Mouse (Mus musculus) kidney, adult 11 months (tissue): ENCODE data around the gene Hdac4.
A peak's percentile ranks its signal among the peaks of the same experiment; 100 is the strongest.

ENCODE experiments used
- DNase-seq: peaks from one replicate; pipeline ENCODE4 v3.0.0; 2022

The Hdac4 gene

GRCm38 (mm10) chr1:91959891-91960290 lies 235.6 kb downstream of the Hdac4 start:
- DNase-seq: no peak

- DNase-seq: no peak
Measured at GRCm38 (mm10) chr1:91959044-91959443, 236.5 kb downstream of the Hdac4 start.

- DNase-seq: no peak
Measured at GRCm38 (mm10) chr1:91956229-91956628, 239.3 kb downstream of the Hdac4 start.

- no peak for DNase-seq
Measured at GRCm38 (mm10) chr1:91954954-91955353, 240.5 kb downstream of the Hdac4 start.

GRCm38 (mm10) chr1:91952912-91953311 lies 242.6 kb downstream of the Hdac4 start:
- DNase-seq: no peak

GRCm38 (mm10) chr1:91947441-91947840 lies 248.1 kb downstream of the Hdac4 start:
- no peak for DNase-seq

- DNase-seq: no peak
Measured at GRCm38 (mm10) chr1:91942583-91942982, 252.9 kb downstream of the Hdac4 start.

GRCm38 (mm10) chr1:91942031-91942430 lies 253.5 kb downstream of the Hdac4 start:
- no peak for DNase-seq

GRCm38 (mm10) chr1:91941094-91941493 lies 254.4 kb downstream of the Hdac4 start:
- DNase-seq: no peak

- DNase-seq: no peak
Measured at GRCm38 (mm10) chr1:91935171-91935570, 260.3 kb downstream of the Hdac4 start.

- DNase-seq: no peak
Measured at GRCm38 (mm10) chr1:91933681-91934080, 261.8 kb downstream of the Hdac4 start.

- peak; percentile 62 for DNase-seq
Measured at GRCm38 (mm10) chr1:91932221-91932620, 263.3 kb downstream of the Hdac4 start.

- DNase-seq: peak; percentile 33
Measured at GRCm38 (mm10) chr1:91931786-91932185, 263.7 kb downstream of the Hdac4 start.

- DNase-seq: peak; percentile 73
Measured at GRCm38 (mm10) chr1:91931196-91931595, 264.3 kb downstream of the Hdac4 start.

GRCm38 (mm10) chr1:91929051-91929450 lies 266.4 kb downstream of the Hdac4 start:
- no peak for DNase-seq

GRCm38 (mm10) chr1:91927536-91928315 lies 267.8 kb downstream of the Hdac4 start:
- DNase-seq: no peak

GRCm38 (mm10) chr1:91923567-91923966 lies 271.9 kb downstream of the Hdac4 start:
- no peak for DNase-seq

- no peak for DNase-seq
Measured at GRCm38 (mm10) chr1:91922235-91923152, 273.0 kb downstream of the Hdac4 start.

- DNase-seq: no peak
Measured at GRCm38 (mm10) chr1:91921702-91922101, 273.8 kb downstream of the Hdac4 start.

- DNase-seq: no peak
Measured at GRCm38 (mm10) chr1:91921279-91921678, 274.2 kb downstream of the Hdac4 start.

- DNase-seq: no peak
Measured at GRCm38 (mm10) chr1:91920038-91920589, 275.4 kb downstream of the Hdac4 start.

- no peak for DNase-seq
Measured at GRCm38 (mm10) chr1:91918257-91918800, 277.2 kb downstream of the Hdac4 start.

- DNase-seq: peak; percentile 77
Measured at GRCm38 (mm10) chr1:91917596-91917995, 277.9 kb downstream of the Hdac4 start.
